Mouse (Mus musculus) B cell, adult 2 months (primary cell): ENCODE results near the gene Vmn2r4.
"Not testable (repeated sequence)": the region's sequence is repeated elsewhere in the genome, so short reads cannot be mapped to it uniquely, and the experiment has no call there.

Source experiments
- DNase-seq, 2 experiments: peaks; one replicate each; pipeline ENCODE4 v3.0.0; 2022

Vmn2r4 gene

DNA sequence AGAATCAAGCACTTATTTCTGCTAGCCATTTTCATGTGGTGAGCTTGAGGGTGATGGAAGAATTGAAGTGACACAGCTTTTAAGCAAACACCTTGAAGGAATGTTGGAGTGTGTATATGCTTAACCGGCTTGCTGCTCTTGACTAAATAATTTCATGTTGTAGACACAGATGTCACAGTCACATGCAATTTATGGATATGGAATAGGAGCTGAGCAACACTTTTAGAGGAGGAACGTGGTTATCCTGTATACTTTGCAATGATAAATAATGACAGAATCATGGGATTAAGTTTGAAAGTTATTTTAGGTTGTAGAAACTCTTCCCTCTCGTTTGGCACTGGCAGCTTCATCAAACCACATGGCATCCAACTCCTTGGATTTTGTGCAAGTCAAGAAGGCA is at the start of gene Vmn2r4:
Gene Vmn2r4, minus strand, starts transcription at position 101 of the 400 bp plus-strand sequence.
- not testable (repeated sequence) for DNase-seq

DNA sequence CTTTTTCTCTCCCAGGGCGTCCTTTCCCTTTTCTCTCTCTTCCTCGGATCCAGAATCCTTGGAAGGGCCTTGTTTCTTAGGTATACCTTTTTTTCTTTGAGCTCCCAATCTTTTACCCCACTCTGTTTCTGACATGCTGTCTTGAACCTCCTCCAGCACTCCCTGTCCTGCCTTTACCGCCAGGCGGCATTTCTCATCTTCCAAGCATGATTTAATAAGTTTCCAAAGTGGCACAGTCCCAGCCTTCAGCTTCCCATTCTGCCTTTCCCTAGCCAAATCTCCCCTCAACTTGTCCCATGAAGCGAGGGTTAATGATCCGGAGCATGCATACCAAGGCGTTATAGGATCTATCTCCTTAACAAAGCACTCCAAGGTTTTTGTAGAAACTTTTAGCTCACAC is 19.1 kb upstream of the Vmn2r4 start:
- not testable (repeated sequence) for DNase-seq

DNA sequence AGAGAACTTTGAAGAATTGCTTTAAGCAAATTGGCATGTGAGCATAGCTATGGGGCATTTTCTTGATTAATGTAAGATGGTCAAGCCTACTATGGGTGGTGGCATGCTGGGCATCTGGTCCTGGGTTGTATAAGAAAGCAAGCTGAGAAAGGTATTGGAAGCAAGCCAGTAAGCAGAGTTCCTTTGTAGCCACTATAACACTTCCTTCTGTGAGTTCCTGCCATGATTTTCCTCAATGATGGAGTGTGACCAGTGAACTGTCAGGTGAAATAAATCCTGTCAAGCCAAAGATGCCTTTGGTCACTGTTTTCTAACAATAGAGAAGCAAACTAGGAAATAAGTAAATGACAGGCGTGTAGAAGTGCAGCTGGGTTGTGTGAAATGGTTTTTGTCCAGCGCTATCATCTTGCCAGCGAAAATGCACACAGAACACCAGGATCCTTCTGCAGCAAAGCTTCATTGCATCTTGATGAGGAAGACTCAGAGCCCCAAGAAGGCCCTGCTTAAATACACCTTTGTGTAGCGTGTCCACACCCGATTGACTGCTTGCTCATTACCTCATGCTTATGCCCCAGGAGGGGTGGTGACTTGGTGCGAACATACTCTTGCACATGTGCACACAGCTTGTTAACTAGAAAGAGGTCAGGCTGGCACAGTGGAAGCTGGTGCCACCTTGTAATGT is 13.1 kb upstream of the Vmn2r4 start:
- not testable (repeated sequence) for DNase-seq

DNA sequence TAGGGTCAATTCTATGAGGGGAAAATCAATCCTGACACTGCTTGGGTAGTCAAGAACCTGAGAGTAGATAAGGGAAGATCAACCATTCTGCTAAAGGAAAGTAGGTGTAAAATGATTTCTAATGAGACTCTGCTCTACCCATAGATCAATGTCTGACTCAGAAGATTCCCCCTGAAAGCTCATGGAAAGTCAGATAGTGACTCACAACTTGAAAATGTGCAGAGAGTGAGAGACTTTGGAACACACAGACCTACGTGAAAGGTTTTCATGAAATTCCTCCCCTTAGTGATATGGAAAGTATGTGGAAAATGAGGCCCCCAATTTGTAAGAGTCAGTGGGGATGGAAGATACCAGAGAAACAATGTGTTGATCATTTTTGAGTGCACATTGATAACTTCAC is 7.0 kb upstream of the Vmn2r4 start:
- not testable (repeated sequence) for DNase-seq

DNA sequence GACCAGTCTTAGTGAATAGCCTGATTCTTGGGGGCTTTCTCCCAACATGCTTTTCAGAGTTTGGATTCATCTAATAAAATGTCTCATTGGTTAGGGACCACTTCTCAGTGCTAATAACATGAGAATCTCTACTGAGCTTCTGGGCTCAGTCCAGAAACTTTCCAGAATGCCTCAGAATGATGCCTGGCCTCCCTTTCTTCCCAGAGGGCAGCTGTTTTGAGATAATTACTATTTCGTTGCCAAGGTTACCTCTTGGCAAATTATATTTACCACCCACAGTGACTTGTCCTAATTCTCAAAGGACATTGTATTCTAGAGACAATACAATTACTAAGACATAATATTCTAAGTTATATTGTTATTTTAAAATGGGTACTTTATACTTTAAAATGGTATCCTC is 2.3 kb upstream of the Vmn2r4 start:
- DNase-seq, result not testable (repeated sequence)

DNA sequence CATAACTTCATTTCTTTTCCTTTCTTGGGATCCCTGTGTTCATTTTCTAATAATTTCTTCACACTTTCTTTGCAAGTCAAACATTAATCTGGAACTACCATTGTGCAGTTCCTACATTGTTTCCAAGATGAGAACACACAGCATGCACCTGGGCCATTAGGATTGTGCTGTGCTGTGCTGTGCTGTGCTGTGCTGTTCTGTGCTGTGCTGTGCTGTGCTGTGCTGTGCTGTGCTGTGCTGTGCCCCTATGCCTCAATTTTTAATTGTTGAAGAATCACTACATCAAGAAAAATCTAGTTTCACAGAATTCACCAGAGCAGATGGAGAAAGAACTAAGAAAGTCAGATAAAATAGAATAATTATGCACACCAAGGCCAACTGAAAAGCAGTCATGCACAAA is 915 bp downstream of the Vmn2r4 start:
- DNase-seq, result not testable (repeated sequence)

DNA sequence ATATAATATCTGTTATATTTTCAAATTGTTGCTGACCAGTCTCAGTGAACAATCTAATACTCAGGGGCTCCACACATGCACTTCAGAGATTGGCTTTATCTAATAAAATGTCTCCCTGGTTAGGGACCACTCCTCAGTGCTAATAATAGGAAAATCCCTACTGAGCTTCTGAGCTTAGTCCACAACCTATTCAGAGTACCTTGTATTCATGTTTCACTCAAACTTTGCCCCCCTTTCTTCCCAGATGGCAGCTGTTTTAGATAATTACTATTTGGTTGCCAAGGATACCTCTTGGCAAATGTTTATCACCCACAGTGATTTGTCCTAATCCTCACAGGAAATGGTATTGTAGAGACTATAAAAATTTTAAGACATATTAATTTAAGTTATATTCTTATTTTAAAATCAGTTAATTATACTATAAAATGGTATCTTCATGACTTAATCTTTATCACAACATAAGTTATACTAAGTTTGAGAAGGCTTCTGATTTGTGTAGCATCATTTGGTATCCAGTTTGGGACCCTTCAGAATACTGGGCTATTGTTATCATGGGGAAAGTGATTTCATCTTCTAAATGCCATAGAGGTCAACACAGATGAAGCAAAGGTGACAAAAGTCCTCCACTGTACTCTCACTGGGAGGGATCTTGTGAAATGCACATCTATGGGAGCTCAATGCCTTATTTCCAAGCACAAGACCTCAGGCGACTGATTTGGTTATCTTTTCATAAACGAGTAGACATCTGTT is 55.7 kb downstream of the Vmn2r4 start:
- DNase-seq, result no peak
